Mouse (Mus musculus): ENCODE measurements around the gene Kcnn3.

Kcnn3 gene

GRCm38 (mm10) chr3:89520618-89521502 is 896 bp downstream of the Kcnn3 start:
- peak; percentile 52 for DNase-seq

- DNase-seq, result no peak
These were observed 1.5 kb downstream of the Kcnn3 start for GRCm38 (mm10) chr3:89521503-89521854.

- peak; percentile 41 for DNase-seq
These were observed 2.6 kb downstream of the Kcnn3 start for GRCm38 (mm10) chr3:89522450-89523128.

GRCm38 (mm10) chr3:89526298-89527090 is 6.5 kb downstream of the Kcnn3 start:
- no peak for DNase-seq

- DNase-seq, result no peak
These were observed 9.8 kb downstream of the Kcnn3 start for GRCm38 (mm10) chr3:89529796-89530195.

- DNase-seq, result no peak
These were observed 14.7 kb downstream of the Kcnn3 start for GRCm38 (mm10) chr3:89534566-89535097.

GRCm38 (mm10) chr3:89535147-89535546 is 15.2 kb downstream of the Kcnn3 start:
- DNase-seq, result no peak

GRCm38 (mm10) chr3:89539036-89539739 is 19.2 kb downstream of the Kcnn3 start:
- DNase-seq, result no peak

GRCm38 (mm10) chr3:89539740-89540370 is 19.9 kb downstream of the Kcnn3 start:
- DNase-seq, result peak; percentile 25

- DNase-seq, result no peak
These were observed 20.4 kb downstream of the Kcnn3 start for GRCm38 (mm10) chr3:89540371-89540743.

- peak; percentile 38 for DNase-seq
These were observed 27.0 kb downstream of the Kcnn3 start for GRCm38 (mm10) chr3:89546951-89547350.

- no peak for DNase-seq
These were observed 28.8 kb downstream of the Kcnn3 start for GRCm38 (mm10) chr3:89548805-89549204.

- DNase-seq, result no peak
These were observed 29.5 kb downstream of the Kcnn3 start for GRCm38 (mm10) chr3:89549488-89549887.

- DNase-seq, result no peak
These were observed 31.9 kb downstream of the Kcnn3 start for GRCm38 (mm10) chr3:89551880-89552279.

- DNase-seq, result no peak
These were observed 33.5 kb downstream of the Kcnn3 start for GRCm38 (mm10) chr3:89553432-89553831.

GRCm38 (mm10) chr3:89553946-89554345 is 34.0 kb downstream of the Kcnn3 start:
- no peak for DNase-seq

GRCm38 (mm10) chr3:89554587-89554986 is 34.6 kb downstream of the Kcnn3 start:
- no peak for DNase-seq

- DNase-seq, result no peak
These were observed 37.8 kb downstream of the Kcnn3 start for GRCm38 (mm10) chr3:89557811-89558210.

- no peak for DNase-seq
These were observed 39.3 kb downstream of the Kcnn3 start for GRCm38 (mm10) chr3:89558972-89559910.

- no peak for DNase-seq
These were observed 41.4 kb downstream of the Kcnn3 start for GRCm38 (mm10) chr3:89561386-89561785.

GRCm38 (mm10) chr3:89565371-89565770 is 45.4 kb downstream of the Kcnn3 start:
- no peak for DNase-seq
